Mouse (Mus musculus) T-helper 1 cell (primary cell): ENCODE results near the gene Inka2.

Experiments used
- in situ Hi-C: fragments of 300-600 bp; cut with MboI, MseI; formaldehyde crosslinking; loops from one replicate; pipeline ENCODE4 v1.15.1; 2025; ENCODE audit warnings: high pct_unique_total_duplicates

The Inka2 gene

GRCm38 (mm10) chr3:105721681-105722201 lies 17.3 kb downstream of the Inka2 start:
- in situ Hi-C loops: loop anchor here (5.0 kb wide), 1 partner anchor 34 kb away; the partner anchor contains the start of gene Ddx20

- in situ Hi-C loops: loop anchor here (5.0 kb wide), 1 partner anchor 35 kb away; the partner anchor contains the start of gene Ddx20
Measured at GRCm38 (mm10) chr3:105722510-105722909, 18.1 kb downstream of the Inka2 start.

- in situ Hi-C loops: no loop called here
Measured at GRCm38 (mm10) chr3:105726037-105726436, 21.6 kb downstream of the Inka2 start.

- in situ Hi-C loops: no loop called here
Measured at GRCm38 (mm10) chr3:105732360-105732759, 28.0 kb downstream of the Inka2 start.

GRCm38 (mm10) chr3:105733538-105733937 lies 29.1 kb downstream of the Inka2 start:
- in situ Hi-C loops: no loop called here

GRCm38 (mm10) chr3:105735285-105735684 lies 30.9 kb downstream of the Inka2 start:
- in situ Hi-C loops: no loop called here

GRCm38 (mm10) chr3:105736148-105736547 lies 31.7 kb downstream of the Inka2 start:
- in situ Hi-C loops: no loop called here

GRCm38 (mm10) chr3:105737070-105737469 lies 32.7 kb downstream of the Inka2 start:
- in situ Hi-C loops: no loop called here

- in situ Hi-C loops: no loop called here
Measured at GRCm38 (mm10) chr3:105737666-105738065, 33.3 kb downstream of the Inka2 start.

GRCm38 (mm10) chr3:105746542-105746941 lies 42.1 kb downstream of the Inka2 start:
- in situ Hi-C loops: no loop called here

GRCm38 (mm10) chr3:105750810-105751209 lies 46.4 kb downstream of the Inka2 start:
- in situ Hi-C loops: no loop called here

GRCm38 (mm10) chr3:105754184-105754583 lies 49.8 kb downstream of the Inka2 start:
- in situ Hi-C loops: no loop called here

GRCm38 (mm10) chr3:105755123-105755522 lies 50.7 kb downstream of the Inka2 start:
- in situ Hi-C loops: no loop called here

GRCm38 (mm10) chr3:105756505-105756904 lies 52.1 kb downstream of the Inka2 start:
- in situ Hi-C loops: no loop called here

GRCm38 (mm10) chr3:105757323-105758083 lies 53.1 kb downstream of the Inka2 start:
- in situ Hi-C loops: no loop called here

- in situ Hi-C loops: no loop called here
Measured at GRCm38 (mm10) chr3:105758098-105758497, 53.7 kb downstream of the Inka2 start.

GRCm38 (mm10) chr3:105758658-105759057 lies 54.3 kb downstream of the Inka2 start:
- in situ Hi-C loops: no loop called here

- in situ Hi-C loops: loop anchor here (10.0 kb wide), 1 partner anchor 1565 kb away; no protein-coding TSS in a partner anchor
Measured at GRCm38 (mm10) chr3:105760063-105760462, 55.7 kb downstream of the Inka2 start.

- in situ Hi-C loops: loop anchor here (10.0 kb wide), 1 partner anchor 1562 kb away; no protein-coding TSS in a partner anchor
Measured at GRCm38 (mm10) chr3:105763132-105763851, 58.9 kb downstream of the Inka2 start.

- in situ Hi-C loops: loop anchor here (5.0 to 10.0 kb wide), 2 partner anchors 129 to 1556 kb away; no protein-coding TSS in a partner anchor
Measured at GRCm38 (mm10) chr3:105768529-105768928, 64.1 kb downstream of the Inka2 start.

- in situ Hi-C loops: loop anchor here (5.0 to 10.0 kb wide), 2 partner anchors 128 to 1555 kb away; no protein-coding TSS in a partner anchor
Measured at GRCm38 (mm10) chr3:105769380-105769779, 65.0 kb downstream of the Inka2 start.
